Mouse (Mus musculus): ENCODE measurements around the gene Sco2. TPM values are rescaled to one million over a fixed set of nuclear protein-coding genes. Genes with fewer than 3 reads are reported as not detected.

Sco2 gene
- polyA plus RNA-seq, 1 experiment from 2014 or later = 6.1 TPM

GRCm38 (mm10) chr15:89396883-89397282 is 23.2 kb upstream of the Sco2 start:
- H3K4me2 ChIP-seq (ENCODE audit: low read depth, low read length) = no peak overlapping the region
- no peak overlapping the region for H3K4me3 ChIP-seq (replicated peaks; ENCODE audit: low read length)
- no peaks in the 10 kb centered on the region for H3K4me1 ChIP-seq (ENCODE audit: control insufficient read depth, insufficient read depth, low read length)
- WGBS = 80% methylated on average over 4 of the region's 4 CpGs
- H3K36me3 ChIP-seq (ENCODE audit: control insufficient read depth, insufficient read depth, low read length) = no peaks in the 10 kb centered on the region
- H3K9ac ChIP-seq (ENCODE audit: low read length) = no peak overlapping the region
- no peaks in the 10 kb centered on the region for H3K9me3 ChIP-seq (replicated peaks; ENCODE audit: control insufficient read depth, low read length)
- no peak overlapping the region for H3K27ac ChIP-seq (ENCODE audit: low read length)
- no peaks in the 10 kb centered on the region for H3K27me3 ChIP-seq (ENCODE audit: control insufficient read depth, insufficient read depth, low read length)
- 0 out of 2 replicates have a peak, but pooled peaks have one; percentile 44 for ATAC-seq (ENCODE audit: insufficient read depth, low FRiP score)

- no peak overlapping the region for H3K4me2 ChIP-seq (ENCODE audit: low read depth, low read length)
- H3K9ac ChIP-seq (ENCODE audit: low read length) = no peak overlapping the region
- ATAC-seq (ENCODE audit: insufficient read depth, low FRiP score) = no peak
- no peaks in the 10 kb centered on the region for H3K27me3 ChIP-seq (ENCODE audit: control insufficient read depth, insufficient read depth, low read length)
- no peak overlapping the region for H3K4me3 ChIP-seq (replicated peaks; ENCODE audit: low read length)
- 86% methylated on average over 10 of the region's 10 CpGs for WGBS
- H3K36me3 ChIP-seq (ENCODE audit: control insufficient read depth, insufficient read depth, low read length) = no peaks in the 10 kb centered on the region
- no peak overlapping the region for H3K27ac ChIP-seq (ENCODE audit: low read length)
- no peaks in the 10 kb centered on the region for H3K9me3 ChIP-seq (replicated peaks; ENCODE audit: control insufficient read depth, low read length)
- no peaks in the 10 kb centered on the region for H3K4me1 ChIP-seq (ENCODE audit: control insufficient read depth, insufficient read depth, low read length)
Observed at GRCm38 (mm10) chr15:89390081-89390480, 16.4 kb upstream of the Sco2 start.

- ATAC-seq (ENCODE audit: insufficient read depth, low FRiP score) = no peak
- no peaks in the 10 kb centered on the region for H3K9me3 ChIP-seq (replicated peaks; ENCODE audit: control insufficient read depth, low read length)
- H3K9ac ChIP-seq (ENCODE audit: low read length) = no peak overlapping the region; the same call in 1 of the 2 replicates
- H3K27me3 ChIP-seq (ENCODE audit: control insufficient read depth, insufficient read depth, low read length) = no peaks in the 10 kb centered on the region
- no peak overlapping the region for H3K27ac ChIP-seq (ENCODE audit: low read length)
- WGBS = 34% methylated on average over 12 of the region's 12 CpGs
- no peaks in the 10 kb centered on the region for H3K4me1 ChIP-seq (ENCODE audit: control insufficient read depth, insufficient read depth, low read length)
- H3K4me3 ChIP-seq (replicated peaks; ENCODE audit: low read length) = no peak overlapping the region
- no peak overlapping the region for H3K4me2 ChIP-seq (ENCODE audit: low read depth, low read length)
- no peaks in the 10 kb centered on the region for H3K36me3 ChIP-seq (ENCODE audit: control insufficient read depth, insufficient read depth, low read length)
Observed at GRCm38 (mm10) chr15:89387127-89387526, 13.5 kb upstream of the Sco2 start.

- Histone ChIP-seq H3K4me3 (replicated peaks; ENCODE audit: low read length) (no peak within 1 kb of the TSS), H3K36me3 (ENCODE audit: control insufficient read depth, insufficient read depth, low read length) (no peaks in the 10 kb centered on the region), H3K27me3 (ENCODE audit: control insufficient read depth, insufficient read depth, low read length) (peaks cover 6% of the 10 kb centered on the region), H3K4me2 (ENCODE audit: low read depth, low read length) (no peak within 1 kb of the TSS), H3K9ac (ENCODE audit: low read length) (no peak within 1 kb of the TSS), H3K9me3 (replicated peaks; ENCODE audit: control insufficient read depth, low read length) (no peaks in the 10 kb centered on the region), H3K27ac (ENCODE audit: low read length) (no peak within 1 kb of the TSS), H3K4me1 (ENCODE audit: control insufficient read depth, insufficient read depth, low read length) (no peaks in the 10 kb centered on the region)
- 84% methylated on average over 7 of the region's 7 CpGs for WGBS
- ATAC-seq (ENCODE audit: insufficient read depth, low FRiP score) = no peak
Observed at GRCm38 (mm10) chr15:89384617-89385016, 11.0 kb upstream of the Sco2 start, which contains the start of gene Klhdc7b. TSS of gene Klhdc7b (plus strand) at chr15:89384917.

GRCm38 (mm10) chr15:89379429-89379828 is 5.8 kb upstream of the Sco2 start:
- Histone ChIP-seq H3K4me2 (ENCODE audit: low read depth, low read length) (peak overlapping the region; percentile 58), H3K36me3 (ENCODE audit: control insufficient read depth, insufficient read depth, low read length) (no peaks in the 10 kb centered on the region), H3K9me3 (replicated peaks; ENCODE audit: control insufficient read depth, low read length) (no peaks in the 10 kb centered on the region), H3K4me1 (ENCODE audit: control insufficient read depth, insufficient read depth, low read length) (peaks cover 8% of the 10 kb centered on the region; the same call in 1 of the 2 replicates), H3K27ac (ENCODE audit: low read length) (no peak overlapping the region), H3K9ac (ENCODE audit: low read length) (no peak overlapping the region; the same call in 1 of the 2 replicates), H3K4me3 (replicated peaks; ENCODE audit: low read length) (peak overlapping the region; percentile 42), H3K27me3 (ENCODE audit: control insufficient read depth, insufficient read depth, low read length) (peaks cover 42% of the 10 kb centered on the region)
- WGBS = 14% methylated on average over 10 of the region's 10 CpGs
- no peak for ATAC-seq (ENCODE audit: insufficient read depth, low FRiP score)

GRCm38 (mm10) chr15:89378831-89379401 is 5.3 kb upstream of the Sco2 start, which contains the start of gene Odf3b:
TSS of gene Odf3b (minus strand) at chr15:89379282.
- H3K36me3 ChIP-seq (ENCODE audit: control insufficient read depth, insufficient read depth, low read length) = no peaks in the 10 kb centered on the region
- H3K4me1 ChIP-seq (ENCODE audit: control insufficient read depth, insufficient read depth, low read length) = peaks cover 12% of the 10 kb centered on the region
- no peaks in the 10 kb centered on the region for H3K9me3 ChIP-seq (replicated peaks; ENCODE audit: control insufficient read depth, low read length)
- H3K27me3 ChIP-seq (ENCODE audit: control insufficient read depth, insufficient read depth, low read length) = peaks cover 42% of the 10 kb centered on the region
- peak within 1 kb of the TSS; percentile 42 for H3K4me3 ChIP-seq (replicated peaks; ENCODE audit: low read length)
- no peak within 1 kb of the TSS for H3K27ac ChIP-seq (ENCODE audit: low read length)
- H3K9ac ChIP-seq (ENCODE audit: low read length) = peak within 1 kb of the TSS; percentile 50
- peak within 1 kb of the TSS; percentile 58 for H3K4me2 ChIP-seq (ENCODE audit: low read depth, low read length)
- whole genome bisulfite sequencing = under 1% methylated on average over 33 of the region's 33 CpGs
- peak; percentile 18; the same call in 1 of the 2 replicates for ATAC-seq (ENCODE audit: insufficient read depth, low FRiP score)

- Histone ChIP-seq H3K27me3 (ENCODE audit: control insufficient read depth, insufficient read depth, low read length) (peaks cover 42% of the 10 kb centered on the region), H3K9me3 (replicated peaks; ENCODE audit: control insufficient read depth, low read length) (no peaks in the 10 kb centered on the region), H3K27ac (ENCODE audit: low read length) (no peak overlapping the region), H3K9ac (ENCODE audit: low read length) (peak overlapping the region; percentile 50), H3K4me2 (ENCODE audit: low read depth, low read length) (peak overlapping the region; percentile 58), H3K4me1 (ENCODE audit: control insufficient read depth, insufficient read depth, low read length) (peaks cover 12% of the 10 kb centered on the region), H3K4me3 (replicated peaks; ENCODE audit: low read length) (peak overlapping the region; percentile 42), H3K36me3 (ENCODE audit: control insufficient read depth, insufficient read depth, low read length) (no peaks in the 10 kb centered on the region)
- WGBS = 14% methylated on average over 46 of the region's 46 CpGs
- ATAC-seq (ENCODE audit: insufficient read depth, low FRiP score) = no peak
Observed at GRCm38 (mm10) chr15:89377938-89378828, 4.5 kb upstream of the Sco2 start.

GRCm38 (mm10) chr15:89377362-89377761 is 3.7 kb upstream of the Sco2 start:
- Histone ChIP-seq H3K27me3 (ENCODE audit: control insufficient read depth, insufficient read depth, low read length) (peaks cover 42% of the 10 kb centered on the region), H3K36me3 (ENCODE audit: control insufficient read depth, insufficient read depth, low read length) (no peaks in the 10 kb centered on the region; the same call in 1 of the 2 replicates), H3K9ac (ENCODE audit: low read length) (no peak overlapping the region), H3K27ac (ENCODE audit: low read length) (no peak overlapping the region), H3K4me3 (replicated peaks; ENCODE audit: low read length) (no peak overlapping the region), H3K9me3 (replicated peaks; ENCODE audit: control insufficient read depth, low read length) (no peaks in the 10 kb centered on the region), H3K4me1 (ENCODE audit: control insufficient read depth, insufficient read depth, low read length) (peaks cover 19% of the 10 kb centered on the region), H3K4me2 (ENCODE audit: low read depth, low read length) (0 out of 2 replicates have a peak overlapping the region, but pooled peaks have one; percentile 9)
- WGBS = 5% methylated on average over 18 of the region's 18 CpGs
- ATAC-seq (ENCODE audit: insufficient read depth, low FRiP score) = no peak

GRCm38 (mm10) chr15:89376957-89377356 is 3.3 kb upstream of the Sco2 start, which contains the start of gene Tymp:
TSS of gene Tymp (minus strand) at chr15:89377039.
- no peaks in the 10 kb centered on the region for H3K9me3 ChIP-seq (replicated peaks; ENCODE audit: control insufficient read depth, low read length)
- 20% methylated on average over 16 of the region's 16 CpGs for WGBS
- no peak within 1 kb of the TSS for H3K9ac ChIP-seq (ENCODE audit: low read length)
- ATAC-seq (ENCODE audit: insufficient read depth, low FRiP score) = no peak
- H3K4me3 ChIP-seq (replicated peaks; ENCODE audit: low read length) = no peak within 1 kb of the TSS
- peaks cover 19% of the 10 kb centered on the region for H3K4me1 ChIP-seq (ENCODE audit: control insufficient read depth, insufficient read depth, low read length)
- H3K27me3 ChIP-seq (ENCODE audit: control insufficient read depth, insufficient read depth, low read length) = peaks cover 42% of the 10 kb centered on the region
- H3K4me2 ChIP-seq (ENCODE audit: low read depth, low read length) = 0 out of 2 replicates have a peak within 1 kb of the TSS, but pooled peaks have one; percentile 9
- peaks cover 2% of the 10 kb centered on the region for H3K36me3 ChIP-seq (ENCODE audit: control insufficient read depth, insufficient read depth, low read length)
- no peak within 1 kb of the TSS for H3K27ac ChIP-seq (ENCODE audit: low read length)
